Mouse (Mus musculus) heart, embryonic 13.5 days (tissue): ENCODE measurements around the gene Ush1g. TPM values are rescaled to one million over a fixed set of nuclear protein-coding genes. Genes with fewer than 3 reads are reported as not detected.

ENCODE experiments used
- ATAC-seq: fragments of 200-750 bp; cut with Nextera tagmentation; 2 replicates; pipeline ENCODE4 v1.8.0; 2017; ENCODE audit warnings: moderate TSS enrichment; ENCODE audit not compliant: insufficient number of reproducible peaks, low FRiP score, low TSS enrichment; ENCODE audit errors: extremely low read depth
- H3K27ac ChIP-seq: fragments of 300-500 bp; sonication (generic); replicated peaks from 2 replicates; pipeline ENCODE4 v1.5.1; 2015; ENCODE audit warnings: moderate library complexity, mild to moderate bottlenecking, inconsistent platforms
- H3K27me3 ChIP-seq: fragments of 300-500 bp; sonication (generic); replicated peaks from 2 replicates; pipeline ENCODE4 v1.6.1; 2015; ENCODE audit warnings: mild to moderate bottlenecking, inconsistent platforms
- H3K36me3 ChIP-seq: fragments of 300-500 bp; sonication (generic); 2 replicates; pipeline ENCODE4 v1.6.1; 2015; ENCODE audit warnings: mild to moderate bottlenecking, inconsistent platforms
- H3K4me1 ChIP-seq: fragments of 300-500 bp; sonication (generic); 2 replicates; pipeline ENCODE4 v1.6.1; 2015; ENCODE audit warnings: inconsistent platforms
- H3K4me2 ChIP-seq: fragments of 300-500 bp; sonication (generic); 2 replicates; pipeline ENCODE4 v1.6.1; 2015; ENCODE audit warnings: inconsistent platforms, mild to moderate bottlenecking, moderate library complexity
- H3K4me3 ChIP-seq: fragments of 300-500 bp; sonication (generic); 2 replicates; pipeline ENCODE4 v1.5.1; 2015; ENCODE audit warnings: moderate library complexity, mild to moderate bottlenecking, inconsistent platforms
- H3K9ac ChIP-seq: fragments of 300-500 bp; sonication (generic); 2 replicates; pipeline ENCODE4 v1.6.1; 2015; ENCODE audit warnings: inconsistent platforms, mild to moderate bottlenecking, moderate library complexity
- H3K9me3 ChIP-seq: fragments of 300-500 bp; sonication (generic); 2 replicates; pipeline ENCODE4 v1.6.1; 2016; ENCODE audit warnings: inconsistent platforms
- WGBS: fragments of 180-500 bp; shearing (Covaris S2); methylation state at CpG from one replicate; pipeline ENCODE4 v1.1.7; 2015; ENCODE audit warnings: mixed read lengths; 5-methylcytosine and 5-hydroxymethylcytosine counted together
- polyA plus RNA-seq: library from polyadenylated mRNA; unstranded; fragments of >200 nt; fragmentation: Nextera tagmentation; extraction: Ambion mirVana; gene quantifications from 2 replicates; pipeline ENCODE4 v1.2.1, GENCODE M21; 2015

Ush1g gene
- 0.09 and 0.13 TPM in 2 replicates for polyA plus RNA-seq

DNA sequence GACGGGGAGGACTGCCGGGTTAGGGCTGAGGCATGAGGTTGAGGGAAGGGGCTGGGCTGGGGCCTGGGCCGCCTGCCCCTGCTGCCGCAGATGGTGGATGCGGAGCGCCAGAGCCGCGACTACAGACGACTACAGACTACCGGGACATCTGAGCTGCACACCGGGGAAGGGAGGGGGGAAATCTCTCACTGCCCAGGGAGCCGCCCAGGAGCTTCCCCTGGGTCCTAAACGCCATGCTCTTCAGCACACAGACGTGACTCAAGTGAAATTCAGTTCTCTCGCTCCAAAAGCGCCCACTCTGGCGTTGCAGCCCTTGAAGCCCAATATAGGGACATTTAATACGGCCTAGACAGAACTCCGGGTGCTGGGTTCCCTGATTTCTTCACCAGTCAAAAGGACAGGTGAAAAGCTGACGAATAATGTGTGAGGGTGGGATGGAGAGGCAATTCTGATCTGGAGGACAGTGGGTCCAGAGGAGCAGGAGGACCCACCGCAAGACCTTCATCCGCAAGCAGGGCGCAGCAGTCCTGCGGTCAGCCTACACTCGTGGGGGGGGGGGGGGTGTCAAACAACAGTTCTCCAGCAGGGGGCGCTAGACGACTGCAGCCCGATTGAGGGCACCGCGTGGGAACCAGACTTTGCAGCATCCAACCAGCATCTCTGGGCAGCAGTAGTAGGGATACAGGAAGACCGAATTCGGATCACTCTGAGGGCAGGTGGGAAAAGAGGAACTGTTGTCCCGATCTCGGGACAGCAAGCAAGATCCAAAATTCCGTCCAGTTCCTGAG lies at the start of gene Ush1g:
TSS of gene Ush1g (minus strand) at position 136 of the 788 bp plus-strand sequence.
- peak within 1 kb of the TSS; percentile 32 for H3K4me3 ChIP-seq
- no peaks in the 10 kb centered on the region for H3K9me3 ChIP-seq
- H3K9ac ChIP-seq, result peak within 1 kb of the TSS; percentile 60; the same call in 1 of the 2 replicates
- no peaks in the 10 kb centered on the region for H3K36me3 ChIP-seq
- peaks cover 20% of the 10 kb centered on the region for H3K4me1 ChIP-seq
- peak within 1 kb of the TSS; percentile 42 for H3K4me2 ChIP-seq
- H3K27ac ChIP-seq, result no peak within 1 kb of the TSS
- peaks cover 97% of the 10 kb centered on the region for H3K27me3 ChIP-seq
- no peak for ATAC-seq
- WGBS, result 6% methylated on average over 35 of the region's 35 CpGs

- Histone ChIP-seq H3K36me3 (no peaks in the 10 kb centered on the region), H3K9me3 (no peaks in the 10 kb centered on the region), H3K4me3 (no peak overlapping the region), H3K9ac (no peak overlapping the region), H3K4me1 (peaks cover 31% of the 10 kb centered on the region), H3K27me3 (peaks cover 93% of the 10 kb centered on the region), H3K4me2 (no peak overlapping the region), H3K27ac (no peak overlapping the region)
- 45% methylated on average over 8 of the region's 8 CpGs for WGBS
- ATAC-seq, result no peak
Measured at GRCm38 (mm10) chr11:115371354-115371753, 49.5 kb upstream of the Ush1g start.

GRCm38 (mm10) chr11:115370368-115370767 lies 48.5 kb upstream of the Ush1g start:
- Histone ChIP-seq H3K4me3 (no peak overlapping the region), H3K9ac (no peak overlapping the region), H3K9me3 (no peaks in the 10 kb centered on the region), H3K36me3 (no peaks in the 10 kb centered on the region), H3K4me2 (no peak overlapping the region), H3K27ac (no peak overlapping the region), H3K4me1 (peaks cover 37% of the 10 kb centered on the region), H3K27me3 (peaks cover 94% of the 10 kb centered on the region)
- ATAC-seq, result no peak
- WGBS, result 47% methylated on average over 7 of the region's 7 CpGs

DNA sequence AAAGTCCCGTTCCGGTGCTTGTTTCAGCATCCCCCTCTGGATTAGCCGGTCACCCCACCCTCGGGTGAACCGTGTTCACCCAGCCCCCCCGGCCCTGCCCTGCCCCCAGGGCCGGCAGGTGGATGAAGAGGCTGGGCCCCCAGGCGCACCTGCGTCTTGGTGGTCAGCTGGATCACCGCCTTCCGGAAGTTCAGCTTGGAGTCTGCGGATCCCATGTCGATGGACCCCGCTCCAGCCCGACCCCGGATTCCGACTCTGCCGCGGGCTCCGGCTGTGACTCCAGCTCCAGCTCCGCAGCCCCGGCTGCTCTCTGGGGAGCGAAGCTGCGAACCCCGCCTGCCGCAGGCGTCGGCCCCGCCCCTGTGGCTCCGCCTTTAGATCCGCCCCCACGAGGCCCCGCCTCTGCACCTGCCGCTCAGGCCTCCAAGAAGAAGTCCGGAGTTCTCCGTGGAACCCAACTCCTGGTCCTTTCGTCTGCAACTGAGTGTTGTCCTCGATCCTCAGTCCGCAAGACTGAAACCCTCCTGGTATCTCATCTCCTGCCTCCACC lies 45.6 kb upstream of the Ush1g start, which contains the start of gene Hid1:
TSS of gene Hid1 (minus strand) at position 362 of the 550 bp plus-strand sequence.
- Histone ChIP-seq H3K4me3 (peak within 1 kb of the TSS; percentile 63), H3K4me2 (peak within 1 kb of the TSS; percentile 95), H3K36me3 (no peaks in the 10 kb centered on the region), H3K4me1 (peaks cover 25% of the 10 kb centered on the region), H3K27ac (0 out of 2 replicates have a peak within 1 kb of the TSS, but pooled peaks have one; percentile 28), H3K9ac (peak within 1 kb of the TSS; percentile 83), H3K9me3 (no peaks in the 10 kb centered on the region), H3K27me3 (peaks cover 86% of the 10 kb centered on the region)
- ATAC-seq, result peak; percentile 64
- WGBS, result under 1% methylated on average over 39 of the region's 39 CpGs

DNA sequence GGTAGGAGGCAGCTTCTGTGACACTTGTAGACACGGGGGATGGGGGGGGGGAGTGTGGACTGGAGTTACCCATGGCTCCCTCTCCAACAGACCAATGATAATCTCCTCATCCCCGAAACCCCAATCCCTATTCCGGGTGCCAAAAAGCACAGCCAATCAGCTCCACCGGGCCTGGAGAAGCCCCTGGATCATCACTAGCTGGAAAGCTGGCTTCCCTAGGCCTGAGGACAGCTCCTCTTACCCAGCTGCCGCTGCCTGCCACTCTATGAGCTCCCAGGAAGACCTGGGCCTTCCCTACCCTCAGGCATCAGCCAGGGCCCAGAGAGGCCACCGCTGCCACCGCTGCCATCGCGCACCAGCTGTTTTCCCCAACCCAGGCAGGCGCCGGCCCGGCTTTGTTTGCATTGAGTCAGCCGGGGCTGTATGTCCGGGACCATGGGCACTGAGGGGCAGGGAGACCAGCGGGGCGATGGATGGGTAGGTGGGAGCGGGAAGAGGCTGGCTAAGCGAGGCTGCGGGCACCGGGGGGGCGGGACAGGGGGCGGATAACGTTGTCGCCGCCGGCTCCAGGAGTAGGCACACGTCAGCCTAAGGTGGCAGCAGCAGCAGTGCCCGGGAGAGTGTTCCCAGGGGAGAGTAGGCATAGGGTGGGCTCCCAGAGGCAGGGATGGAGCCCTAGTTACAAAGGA lies 45.0 kb upstream of the Ush1g start:
- WGBS, result 3% methylated on average over 27 of the region's 28 CpGs
- Histone ChIP-seq H3K4me3 (peak overlapping the region; percentile 63), H3K4me1 (peaks cover 25% of the 10 kb centered on the region), H3K27ac (0 out of 2 replicates have a peak overlapping the region, but pooled peaks have one; percentile 28), H3K9me3 (no peaks in the 10 kb centered on the region), H3K27me3 (peaks cover 82% of the 10 kb centered on the region), H3K9ac (peak overlapping the region; percentile 83), H3K4me2 (peak overlapping the region; percentile 95), H3K36me3 (no peaks in the 10 kb centered on the region)
- no peak for ATAC-seq

DNA sequence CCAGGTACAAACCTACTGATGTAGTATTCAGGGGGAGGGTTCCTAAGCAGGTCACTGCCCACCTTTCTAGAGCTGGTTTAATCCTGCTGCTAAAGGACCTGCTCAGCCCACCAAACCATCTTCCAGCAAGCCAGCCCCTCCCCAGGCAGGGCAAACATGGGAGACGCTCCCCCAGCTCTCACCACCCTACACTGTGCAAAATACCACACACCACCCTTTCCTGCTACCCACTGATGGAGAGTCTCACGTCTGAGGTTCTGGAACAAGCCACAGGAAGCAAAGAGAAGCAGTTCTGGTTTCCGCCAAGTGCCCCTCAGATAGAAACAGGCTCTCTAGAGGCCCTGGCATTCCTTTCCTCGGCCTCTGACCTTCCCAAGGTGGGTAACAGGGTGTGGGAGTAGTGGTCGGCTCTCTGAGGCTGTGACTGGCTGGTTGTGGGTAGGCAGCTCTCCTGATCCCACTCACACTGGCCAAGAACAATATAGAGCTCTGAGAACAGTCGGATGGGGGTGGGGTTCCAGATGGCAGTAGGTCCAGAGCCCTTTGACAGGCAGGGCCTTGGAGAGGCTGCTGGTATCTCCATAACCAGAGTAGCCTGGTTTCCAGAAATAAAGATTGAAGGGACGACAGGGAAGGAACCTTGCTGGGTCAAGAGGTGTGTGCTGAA lies 44.3 kb upstream of the Ush1g start:
- ATAC-seq, result no peak

GRCm38 (mm10) chr11:115364136-115364535 lies 42.3 kb upstream of the Ush1g start:
- H3K4me1 ChIP-seq, result peaks cover 30% of the 10 kb centered on the region
- no peak overlapping the region for H3K4me2 ChIP-seq
- no peak overlapping the region for H3K27ac ChIP-seq
- no peak overlapping the region for H3K9ac ChIP-seq
- WGBS, result 78% methylated on average over 3 of the region's 3 CpGs
- H3K9me3 ChIP-seq, result no peaks in the 10 kb centered on the region
- no peak for ATAC-seq
- no peaks in the 10 kb centered on the region for H3K36me3 ChIP-seq
- H3K27me3 ChIP-seq, result peaks cover 56% of the 10 kb centered on the region
- no peak overlapping the region for H3K4me3 ChIP-seq

More for the DNA sequence above, 44.3 kb upstream of the Ush1g start:
- peaks cover 25% of the 10 kb centered on the region for H3K4me1 ChIP-seq
- H3K27ac ChIP-seq, result peak overlapping the region; percentile 28; the same call in 1 of the 2 replicates
- peak overlapping the region; percentile 40; the same call in 1 of the 2 replicates for H3K9ac ChIP-seq
- no peaks in the 10 kb centered on the region for H3K9me3 ChIP-seq
- H3K4me2 ChIP-seq, result peak overlapping the region; percentile 95
- 35% methylated on average over 7 of the region's 7 CpGs for WGBS
- peaks cover 76% of the 10 kb centered on the region for H3K27me3 ChIP-seq
- H3K36me3 ChIP-seq, result no peaks in the 10 kb centered on the region
- peak overlapping the region; percentile 63 for H3K4me3 ChIP-seq

DNA sequence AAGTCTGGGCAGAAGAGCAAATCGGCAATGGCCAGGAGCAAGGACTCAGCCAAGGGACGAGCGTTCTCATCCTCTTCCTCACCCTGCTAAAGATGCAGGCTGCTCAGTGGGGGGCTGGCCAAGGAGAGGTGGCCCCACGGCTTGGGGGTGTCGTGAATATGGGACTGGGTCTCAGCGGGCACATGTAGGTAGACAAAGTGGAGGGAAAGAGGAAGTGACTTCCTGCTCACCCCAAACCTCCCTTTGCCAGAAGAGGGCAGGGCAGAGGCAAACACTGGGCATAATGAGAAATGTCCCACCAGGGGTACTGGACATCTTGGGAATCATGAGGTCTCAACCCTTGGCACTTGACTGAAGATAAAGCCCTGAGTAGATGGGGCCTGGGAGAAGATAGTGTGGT lies 37.9 kb upstream of the Ush1g start:
- ATAC-seq, result no peak
- Histone ChIP-seq H3K9ac (no peak overlapping the region), H3K27ac (peak overlapping the region; percentile 51; the same call in 1 of the 2 replicates), H3K9me3 (no peaks in the 10 kb centered on the region), H3K27me3 (peaks cover 43% of the 10 kb centered on the region), H3K4me1 (peaks cover 12% of the 10 kb centered on the region), H3K4me2 (no peak overlapping the region), H3K36me3 (no peaks in the 10 kb centered on the region), H3K4me3 (no peak overlapping the region)
- WGBS, result 63% methylated on average over 6 of the region's 6 CpGs

DNA sequence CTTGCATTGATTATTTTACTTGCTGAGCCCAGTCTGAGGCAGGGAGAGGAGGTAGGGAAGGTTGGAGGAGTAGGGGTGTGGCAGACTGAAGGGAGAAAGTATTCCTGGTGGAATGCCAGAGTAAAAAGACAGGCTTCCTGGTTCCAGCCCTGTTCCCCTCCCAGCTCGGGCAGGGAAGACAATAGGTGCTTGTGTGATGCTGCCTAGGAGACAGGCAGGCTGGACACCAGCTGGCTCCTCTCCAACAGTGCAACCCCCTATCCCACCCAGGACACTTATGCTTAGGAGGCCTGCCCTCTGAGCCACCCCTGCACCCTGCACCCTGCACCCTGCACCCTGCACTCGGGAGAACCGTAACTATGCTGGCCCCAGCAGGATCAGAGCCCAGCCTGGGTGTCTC lies 37.5 kb upstream of the Ush1g start:
- peaks cover 12% of the 10 kb centered on the region for H3K4me1 ChIP-seq
- H3K9me3 ChIP-seq, result no peaks in the 10 kb centered on the region
- no peak overlapping the region for H3K4me2 ChIP-seq
- peak overlapping the region; percentile 51; the same call in 1 of the 2 replicates for H3K27ac ChIP-seq
- ATAC-seq, result no peak
- WGBS, result 38% methylated on average over 3 of the region's 3 CpGs
- H3K4me3 ChIP-seq, result no peak overlapping the region
- no peak overlapping the region for H3K9ac ChIP-seq
- H3K36me3 ChIP-seq, result no peaks in the 10 kb centered on the region
- peaks cover 44% of the 10 kb centered on the region for H3K27me3 ChIP-seq

GRCm38 (mm10) chr11:115358468-115358867 lies 36.6 kb upstream of the Ush1g start:
- Histone ChIP-seq H3K9me3 (no peaks in the 10 kb centered on the region), H3K4me2 (no peak overlapping the region), H3K4me3 (no peak overlapping the region), H3K36me3 (no peaks in the 10 kb centered on the region), H3K27me3 (peaks cover 37% of the 10 kb centered on the region), H3K4me1 (peaks cover 12% of the 10 kb centered on the region), H3K27ac (no peak overlapping the region), H3K9ac (no peak overlapping the region)
- WGBS, result 15% methylated on average over 5 of the region's 5 CpGs
- ATAC-seq, result no peak

DNA sequence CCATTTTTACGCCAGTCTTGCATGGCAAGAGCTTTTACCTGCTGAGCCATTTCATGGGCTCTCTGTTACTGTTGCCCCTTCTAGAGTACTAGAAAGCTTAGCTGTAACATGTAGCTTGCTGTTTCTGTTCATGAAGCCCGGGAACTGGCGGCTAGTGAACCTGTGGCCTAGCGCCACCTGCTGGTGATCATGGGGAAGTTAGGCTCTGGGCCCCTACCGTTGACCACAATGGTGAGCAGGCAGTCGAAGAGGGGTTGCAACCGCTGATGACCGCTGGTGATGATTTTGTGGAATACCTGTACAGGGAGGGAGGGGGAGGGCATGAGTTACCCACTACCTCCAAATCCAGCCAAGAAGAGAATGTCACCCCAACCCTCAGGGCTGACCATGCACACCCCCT lies 32.3 kb upstream of the Ush1g start:
- peaks cover 72% of the 10 kb centered on the region for H3K27me3 ChIP-seq
- no peak overlapping the region for H3K27ac ChIP-seq
- no peak overlapping the region for H3K4me3 ChIP-seq
- no peak overlapping the region for H3K9ac ChIP-seq
- WGBS, result 7% methylated on average over 8 of the region's 8 CpGs
- no peak overlapping the region for H3K4me2 ChIP-seq
- H3K4me1 ChIP-seq, result peaks cover 7% of the 10 kb centered on the region
- no peaks in the 10 kb centered on the region for H3K9me3 ChIP-seq
- no peaks in the 10 kb centered on the region for H3K36me3 ChIP-seq
- no peak for ATAC-seq
